Mouse (Mus musculus) layer of hippocampus, adult 2 months (tissue): ENCODE data around the gene Ubr4. TPM values are rescaled to one million over a fixed set of nuclear protein-coding genes. Genes with fewer than 3 reads are reported as not detected.
"Not testable (repeated sequence)": the region's sequence is repeated elsewhere in the genome, so short reads cannot be mapped to it uniquely, and the experiment has no call there.

ENCODE experiments used
- DNase-seq, 2 experiments: peaks; one replicate each; pipeline ENCODE4 v3.0.0; 2022; ENCODE audit warnings: low spot score in 2 of 2
- H3K27ac ChIP-seq: fragments of 200-600 bp; 2 replicates; pipeline ENCODE4 v1.8.1; 2022
- H3K4me3 ChIP-seq: fragments of 200-600 bp; 2 replicates; pipeline ENCODE4 v1.8.1; 2022; ENCODE audit warnings: mild to moderate bottlenecking
- CTCF ChIP-seq: fragments of 200-600 bp; conservative IDR thresholded peaks from 2 replicates; pipeline ENCODE4 v1.8.1; 2022; ENCODE audit warnings: antibody characterized with exemption, mild to moderate bottlenecking, moderate library complexity
- microRNA-seq, 2 experiments: library from miRNA; unstranded; fragments of <30 nt; microRNA quantifications; one replicate each; pipeline ENCODE4 v1.2.0; 2021
- total RNA-seq, 2 experiments: library from RNA; stranded (reverse); gene quantifications; 2 replicates each; pipeline ENCODE4 v1.2.3; 2021

Ubr4 gene
- total RNA-seq, 2 experiments from 2014 or later, result 171 to 176 TPM

DNA sequence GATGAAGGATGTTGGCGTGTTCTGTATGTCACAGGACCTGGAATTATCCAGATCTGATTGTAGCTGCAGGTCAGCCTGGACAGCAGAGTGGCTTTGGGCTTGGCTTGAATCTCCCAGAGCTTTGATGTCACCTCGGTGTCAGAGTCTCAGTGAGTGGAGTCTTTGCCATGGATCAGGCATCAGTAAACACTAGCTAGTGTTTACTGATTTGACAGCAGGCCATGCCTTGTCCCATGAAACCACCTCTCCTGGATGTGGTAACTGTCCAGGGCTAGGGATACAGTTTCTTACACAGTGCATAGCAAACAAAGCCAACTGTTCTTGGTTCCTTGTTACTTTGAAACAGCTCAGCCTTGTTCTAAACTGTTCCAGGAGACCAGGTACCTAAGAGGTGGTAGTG is 159.1 kb downstream of the Ubr4 start:
- DNase-seq, result no peak
- Histone ChIP-seq H3K27ac (no peak overlapping the region), H3K4me3 (no peak overlapping the region)
- no peak for TF ChIP-seq CTCF

DNA sequence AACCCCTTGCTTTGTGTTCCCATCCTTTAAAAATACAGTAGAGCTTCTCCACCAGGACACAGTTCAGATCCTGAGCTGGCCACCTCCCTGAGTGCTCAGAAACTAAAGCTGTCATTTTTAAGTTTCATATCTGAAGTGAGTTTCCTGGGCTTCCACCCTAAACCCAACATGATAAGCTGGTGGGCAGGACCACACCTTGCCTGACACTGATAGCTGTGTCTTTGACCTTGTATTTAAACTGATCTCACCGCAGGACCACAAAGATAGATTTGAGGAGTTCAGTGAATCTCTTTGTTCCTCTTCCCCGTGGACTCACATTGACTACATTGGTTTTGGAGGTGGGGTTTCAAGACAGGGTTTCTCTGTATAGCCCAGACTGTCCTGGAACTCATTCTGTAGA is 160.6 kb downstream of the Ubr4 start:
- H3K27ac ChIP-seq, result no peak overlapping the region
- H3K4me3 ChIP-seq, result no peak overlapping the region
- no peak for TF ChIP-seq CTCF
- DNase-seq, result no peak

DNA sequence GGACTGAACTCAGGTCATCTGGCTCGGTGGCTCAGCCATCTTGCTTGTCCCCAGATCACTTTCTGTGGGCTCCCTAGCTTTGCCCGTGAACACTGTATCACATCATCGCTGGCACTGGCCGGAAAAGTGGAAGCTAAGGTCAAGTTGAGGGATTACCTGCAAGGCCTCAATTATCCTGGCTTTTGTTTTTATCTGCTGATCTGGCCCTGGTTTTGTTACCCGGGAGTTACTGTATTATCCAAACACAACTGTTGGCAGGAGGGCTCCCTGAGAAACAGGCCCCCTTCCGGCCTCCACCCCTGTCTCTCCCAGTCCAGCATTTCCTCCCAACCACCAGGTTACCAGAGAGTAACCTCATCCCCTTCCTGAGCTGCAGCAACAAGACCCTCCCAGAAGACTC is 166.8 kb downstream of the Ubr4 start:
- Histone ChIP-seq H3K4me3 (no peak overlapping the region), H3K27ac (no peak overlapping the region)
- TF ChIP-seq CTCF, result no peak
- no peak for DNase-seq

DNA sequence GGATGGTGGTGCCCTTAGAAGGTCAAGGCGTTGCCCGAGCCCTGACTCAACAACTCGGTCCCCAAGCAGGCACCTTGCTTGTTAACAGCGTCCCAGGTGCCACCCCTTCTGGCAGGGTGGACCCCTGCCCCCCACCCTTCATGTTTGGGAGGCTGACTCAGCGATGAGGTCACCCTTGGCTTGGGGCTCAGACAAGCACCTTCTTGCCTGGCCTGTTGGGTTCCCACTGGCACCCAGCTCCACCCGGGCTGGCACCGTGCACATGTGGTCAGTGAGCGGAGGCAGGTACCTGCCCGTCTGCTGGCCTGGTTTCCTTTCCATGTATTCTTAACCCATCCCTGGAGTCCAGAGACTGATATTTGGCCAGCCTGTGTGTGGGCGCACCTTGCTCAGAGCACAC is 169.5 kb downstream of the Ubr4 start:
- no peak overlapping the region for H3K27ac ChIP-seq
- no peak overlapping the region for H3K4me3 ChIP-seq
- no peak for TF ChIP-seq CTCF
- no peak for DNase-seq

DNA sequence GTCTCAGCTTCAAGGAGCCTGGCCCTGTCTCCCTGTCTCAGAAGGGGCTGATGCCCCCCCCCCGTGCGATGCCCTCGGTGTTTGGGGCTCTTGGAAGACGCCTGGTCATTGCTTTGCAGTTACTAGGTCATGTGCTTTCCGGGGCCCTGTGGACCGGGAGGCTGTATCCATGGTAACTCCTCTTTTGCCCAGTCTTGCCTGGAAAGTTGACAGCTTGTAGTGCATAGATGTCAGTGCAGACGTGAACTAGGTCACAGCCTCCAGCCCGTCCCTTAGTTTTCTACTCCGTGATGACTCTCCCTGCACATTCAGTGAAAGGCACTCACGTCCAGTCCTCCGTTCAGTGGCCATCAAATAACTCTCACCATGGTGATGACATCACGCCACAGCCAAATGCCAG is 174.1 kb downstream of the Ubr4 start:
- Histone ChIP-seq H3K4me3 (no peak overlapping the region), H3K27ac (peak overlapping the region; percentile 32; the same call in 1 of the 2 replicates)
- TF ChIP-seq CTCF, result no peak
- DNase-seq, result peak in 1 of 2 experiments; percentile 12

DNA sequence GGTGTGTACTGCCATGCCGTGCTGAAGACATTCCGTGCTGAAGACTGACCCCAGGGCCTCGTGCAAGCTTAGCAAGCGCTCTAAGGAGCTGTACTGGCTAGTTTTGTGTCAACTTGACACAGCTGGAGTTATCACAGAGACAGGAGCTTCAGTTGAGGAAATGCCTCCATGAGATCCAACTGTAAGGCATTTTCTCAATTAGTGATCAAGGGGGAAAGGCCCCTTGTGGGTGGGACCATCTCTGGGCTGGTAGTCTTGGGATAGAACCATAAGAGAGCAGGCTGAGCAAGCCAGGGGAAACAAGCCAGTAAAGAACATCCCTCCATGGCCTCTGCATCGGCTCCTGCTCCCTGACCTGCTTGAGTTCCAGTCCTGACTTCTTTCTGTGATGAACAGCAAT is 177.8 kb downstream of the Ubr4 start, which contains the start of gene Iffo2:
Gene Iffo2 (plus strand): TSS at position 301 of the 400 bp plus-strand sequence.
- H3K4me3 ChIP-seq, DNase-seq, H3K27ac ChIP-seq: not testable (repeated sequence)

DNA sequence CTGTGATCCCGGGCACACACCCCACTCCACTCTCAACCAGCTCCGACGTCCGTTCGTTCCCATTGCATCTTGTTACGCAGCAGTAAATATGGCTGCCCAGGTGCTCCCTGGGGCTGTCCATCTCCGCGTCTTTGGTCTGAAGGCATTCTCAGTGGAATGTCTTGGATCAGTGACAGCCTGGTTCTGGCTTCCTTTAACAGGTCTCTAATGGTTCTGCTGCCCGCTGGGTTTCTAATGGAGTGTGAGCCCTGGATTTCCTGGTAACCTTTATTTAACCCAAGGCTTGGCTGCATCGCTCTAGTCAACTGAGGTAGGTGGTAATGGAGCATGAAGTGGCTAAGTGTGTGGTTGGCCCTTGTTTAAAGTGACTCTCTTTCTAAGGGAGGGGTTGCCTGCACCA is 179.7 kb downstream of the Ubr4 start:
- H3K27ac ChIP-seq, result no peak overlapping the region
- TF ChIP-seq CTCF, result no peak
- no peak overlapping the region for H3K4me3 ChIP-seq
- DNase-seq, result no peak

DNA sequence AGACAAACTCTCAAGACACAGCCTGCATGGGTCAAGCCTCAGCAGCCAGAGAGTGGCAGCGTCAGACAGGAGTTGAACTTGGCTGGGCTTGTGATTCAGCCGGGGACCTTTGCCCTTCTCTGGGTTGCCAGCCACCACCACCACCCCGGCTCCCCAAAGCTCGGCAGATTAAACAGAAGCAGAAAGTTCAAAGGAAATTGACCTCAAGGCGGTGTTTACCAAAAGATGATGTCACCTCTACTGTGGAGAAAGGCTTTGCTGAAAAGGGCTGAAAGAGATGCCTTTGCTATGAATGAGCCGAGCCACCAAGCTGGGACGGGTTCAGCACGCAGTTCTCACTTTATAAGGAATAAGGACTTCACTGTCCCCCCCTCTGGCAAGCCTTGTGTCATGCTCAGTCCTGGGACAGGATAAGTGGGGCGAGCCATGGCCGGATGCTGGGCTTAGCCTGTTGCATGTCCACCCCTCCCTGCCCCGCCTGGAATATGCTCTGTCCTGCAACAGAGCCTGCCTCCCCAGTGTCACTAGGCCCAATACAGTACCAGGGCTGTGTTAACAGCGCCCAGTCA is 182.8 kb downstream of the Ubr4 start:
- no peak overlapping the region for H3K4me3 ChIP-seq
- no peak for TF ChIP-seq CTCF
- no peak overlapping the region for H3K27ac ChIP-seq
- DNase-seq, result no peak

DNA sequence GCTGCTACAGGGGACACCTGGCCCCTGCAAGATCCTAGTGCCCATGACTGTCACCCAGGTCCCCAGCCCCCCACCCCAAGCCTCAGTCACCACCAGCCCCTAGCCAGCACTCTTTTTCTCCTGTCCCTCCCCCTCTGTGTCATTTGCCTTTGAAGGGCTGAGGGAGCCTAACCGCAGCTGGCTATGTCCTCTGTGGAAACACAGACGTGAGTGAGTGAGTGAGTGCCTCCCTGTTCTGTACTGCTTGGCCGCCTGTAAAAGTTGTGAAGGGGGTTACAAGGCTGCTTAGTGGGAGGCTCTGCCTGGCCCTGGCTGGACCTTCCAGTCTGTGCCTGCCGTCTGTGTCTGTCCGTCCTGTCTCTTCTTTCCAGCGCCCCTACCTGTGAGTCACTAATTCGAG is 183.3 kb downstream of the Ubr4 start:
- no peak overlapping the region for H3K4me3 ChIP-seq
- DNase-seq, result no peak
- H3K27ac ChIP-seq, result no peak overlapping the region
- TF ChIP-seq CTCF, result no peak

DNA sequence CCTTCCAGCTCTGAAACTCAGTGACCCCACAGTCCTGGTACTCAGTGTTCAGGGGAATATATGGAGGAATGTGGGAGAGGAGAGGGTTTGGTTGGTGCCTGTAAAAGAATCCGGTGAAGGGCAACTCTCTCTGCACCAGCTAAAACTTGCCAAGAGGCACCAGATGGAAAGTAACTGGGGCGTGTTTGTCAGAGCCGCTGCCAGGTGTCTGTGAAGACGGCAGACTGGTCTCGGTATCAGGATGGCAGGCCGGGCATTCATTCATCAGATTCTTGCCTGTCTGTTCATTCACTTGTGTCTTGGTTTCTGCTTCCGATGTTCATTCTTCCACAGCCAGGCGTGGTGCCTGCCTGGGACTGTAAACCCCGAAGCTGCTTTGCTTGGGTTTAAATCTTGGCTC is 184.3 kb downstream of the Ubr4 start:
- no peak for TF ChIP-seq CTCF
- Histone ChIP-seq H3K4me3 (no peak overlapping the region), H3K27ac (no peak overlapping the region)
- DNase-seq, result peak in 1 of 2 experiments; percentile 18

Small RNA genes lying within 50 kb of the gene (microRNA-seq; reads per million reads assigned to microRNA genes)
- gene Gm24245 (0 reads per million in 2 experiments), gene Gm25732 (0.32 to 0.55 reads per million in 2 experiments)

Other genes with a start within 250 kb of the Ubr4 start
- 100 to 1,000 TPM; 184 to 196 TPM for gene Minos1, start 221.5 kb upstream of the Ubr4 start, total RNA-seq
- gene Capzb, start 159.7 kb upstream of the Ubr4 start, total RNA-seq, result 100 to 1,000 TPM; 374 to 416 TPM
- 10 to 100 TPM; 12.5 to 13.3 TPM for gene Pqlc2, start 41.9 kb upstream of the Ubr4 start, total RNA-seq
- 10 to 100 TPM; 31.6 to 32.9 TPM for gene Akr7a5, start 41.9 kb upstream of the Ubr4 start, total RNA-seq
- gene Mrto4, start within 50 bp of the Ubr4 start, total RNA-seq, result 10 to 100 TPM; 51.5 to 53.6 TPM
- gene Emc1, start within 50 bp of the Ubr4 start, total RNA-seq, result 10 to 100 TPM; 90.8 to 96.6 TPM
- gene Iffo2, start 177.9 kb downstream of the Ubr4 start, total RNA-seq, result 10 to 100 TPM; 15.7 to 17.5 TPM